Mouse (Mus musculus): ENCODE results near the gene Capn9. TPM values are rescaled to one million over a fixed set of nuclear protein-coding genes. Genes with fewer than 3 reads are reported as not detected.

Capn9 gene
- 0.09 and 0.19 TPM in 2 replicates for polyA plus RNA-seq (2015; fragmentation: Nextera tagmentation; extraction: Ambion mirVana)

- Histone ChIP-seq H3K27ac (ENCODE audit: low read length) (no peak within 1 kb of the TSS), H3K4me2 (ENCODE audit: low read depth, low read length) (no peak within 1 kb of the TSS), H3K27me3 (ENCODE audit: control insufficient read depth, insufficient read depth, low read depth, low read length) (no peaks in the 10 kb centered on the region), H3K9ac (ENCODE audit: low read length) (no peak within 1 kb of the TSS), H3K9me3 (ENCODE audit: control insufficient read depth, low read length) (no peaks in the 10 kb centered on the region), H3K4me1 (replicated peaks; ENCODE audit: control insufficient read depth, insufficient read depth, low read length) (peaks cover 20% of the 10 kb centered on the region), H3K36me3 (ENCODE audit: control insufficient read depth, insufficient read depth, low read length) (no peaks in the 10 kb centered on the region), H3K4me3 (ENCODE audit: low read length) (no peak within 1 kb of the TSS)
- no peak for ATAC-seq (ENCODE audit: low read depth)
- WGBS: 70% methylated on average over 8 of the region's 8 CpGs
These were observed at the start of gene Capn9 for GRCm38 (mm10) chr8:124575811-124576210. Capn9 (plus strand) TSS chr8:124576111.

- no peak overlapping the region for H3K9ac ChIP-seq (ENCODE audit: low read length)
- H3K4me2 ChIP-seq (ENCODE audit: low read depth, low read length): no peak overlapping the region
- ATAC-seq (ENCODE audit: low read depth): no peak
- no peaks in the 10 kb centered on the region for H3K27me3 ChIP-seq (ENCODE audit: control insufficient read depth, insufficient read depth, low read depth, low read length)
- H3K4me3 ChIP-seq (ENCODE audit: low read length): no peak overlapping the region
- 92% methylated on average over 11 of the region's 11 CpGs for WGBS
- H3K4me1 ChIP-seq (replicated peaks; ENCODE audit: control insufficient read depth, insufficient read depth, low read length): peaks cover 13% of the 10 kb centered on the region
- H3K27ac ChIP-seq (ENCODE audit: low read length): no peak overlapping the region
- no peaks in the 10 kb centered on the region for H3K9me3 ChIP-seq (ENCODE audit: control insufficient read depth, low read length)
- peaks cover 18% of the 10 kb centered on the region for H3K36me3 ChIP-seq (ENCODE audit: control insufficient read depth, insufficient read depth, low read length)
These were observed 49.6 kb upstream of the Capn9 start for GRCm38 (mm10) chr8:124526261-124526660.

- H3K36me3 ChIP-seq (ENCODE audit: control insufficient read depth, insufficient read depth, low read length): peaks cover 31% of the 10 kb centered on the region
- no peak overlapping the region for H3K27ac ChIP-seq (ENCODE audit: low read length)
- H3K4me3 ChIP-seq (ENCODE audit: low read length): no peak overlapping the region
- no peak overlapping the region for H3K4me2 ChIP-seq (ENCODE audit: low read depth, low read length)
- no peaks in the 10 kb centered on the region for H3K27me3 ChIP-seq (ENCODE audit: control insufficient read depth, insufficient read depth, low read depth, low read length)
- 83% methylated on average over 14 of the region's 14 CpGs for WGBS
- H3K9ac ChIP-seq (ENCODE audit: low read length): no peak overlapping the region
- no peaks in the 10 kb centered on the region for H3K9me3 ChIP-seq (ENCODE audit: control insufficient read depth, low read length)
- no peaks in the 10 kb centered on the region for H3K4me1 ChIP-seq (replicated peaks; ENCODE audit: control insufficient read depth, insufficient read depth, low read length)
- ATAC-seq (ENCODE audit: low read depth): no peak
These were observed 45.8 kb upstream of the Capn9 start for GRCm38 (mm10) chr8:124530076-124530475.

GRCm38 (mm10) chr8:124530556-124530955 lies 45.4 kb upstream of the Capn9 start:
- Histone ChIP-seq H3K36me3 (ENCODE audit: control insufficient read depth, insufficient read depth, low read length) (peaks cover 35% of the 10 kb centered on the region), H3K4me2 (ENCODE audit: low read depth, low read length) (no peak overlapping the region), H3K27ac (ENCODE audit: low read length) (no peak overlapping the region), H3K4me1 (replicated peaks; ENCODE audit: control insufficient read depth, insufficient read depth, low read length) (no peaks in the 10 kb centered on the region), H3K4me3 (ENCODE audit: low read length) (no peak overlapping the region), H3K9me3 (ENCODE audit: control insufficient read depth, low read length) (no peaks in the 10 kb centered on the region), H3K27me3 (ENCODE audit: control insufficient read depth, insufficient read depth, low read depth, low read length) (no peaks in the 10 kb centered on the region), H3K9ac (ENCODE audit: low read length) (no peak overlapping the region)
- 87% methylated on average over 7 of the region's 7 CpGs for WGBS
- ATAC-seq (ENCODE audit: low read depth): no peak

- Histone ChIP-seq H3K4me1 (replicated peaks; ENCODE audit: control insufficient read depth, insufficient read depth, low read length) (no peaks in the 10 kb centered on the region), H3K27me3 (ENCODE audit: control insufficient read depth, insufficient read depth, low read depth, low read length) (no peaks in the 10 kb centered on the region), H3K4me2 (ENCODE audit: low read depth, low read length) (no peak overlapping the region), H3K4me3 (ENCODE audit: low read length) (no peak overlapping the region), H3K9ac (ENCODE audit: low read length) (no peak overlapping the region), H3K27ac (ENCODE audit: low read length) (no peak overlapping the region), H3K9me3 (ENCODE audit: control insufficient read depth, low read length) (no peaks in the 10 kb centered on the region), H3K36me3 (ENCODE audit: control insufficient read depth, insufficient read depth, low read length) (peaks cover 40% of the 10 kb centered on the region)
- 79% methylated on average over 4 of the region's 4 CpGs for WGBS
- no peak for ATAC-seq (ENCODE audit: low read depth)
These were observed 44.9 kb upstream of the Capn9 start for GRCm38 (mm10) chr8:124530996-124531395.

GRCm38 (mm10) chr8:124532626-124533025 lies 43.3 kb upstream of the Capn9 start:
- Histone ChIP-seq H3K4me2 (ENCODE audit: low read depth, low read length) (no peak overlapping the region), H3K9ac (ENCODE audit: low read length) (no peak overlapping the region), H3K4me3 (ENCODE audit: low read length) (no peak overlapping the region), H3K36me3 (ENCODE audit: control insufficient read depth, insufficient read depth, low read length) (peaks cover 36% of the 10 kb centered on the region), H3K27ac (ENCODE audit: low read length) (no peak overlapping the region), H3K27me3 (ENCODE audit: control insufficient read depth, insufficient read depth, low read depth, low read length) (no peaks in the 10 kb centered on the region), H3K9me3 (ENCODE audit: control insufficient read depth, low read length) (no peaks in the 10 kb centered on the region), H3K4me1 (replicated peaks; ENCODE audit: control insufficient read depth, insufficient read depth, low read length) (no peaks in the 10 kb centered on the region)
- WGBS: 84% methylated on average over 3 of the region's 3 CpGs
- no peak for ATAC-seq (ENCODE audit: low read depth)

GRCm38 (mm10) chr8:124535451-124535850 lies 40.5 kb upstream of the Capn9 start:
- Histone ChIP-seq H3K36me3 (ENCODE audit: control insufficient read depth, insufficient read depth, low read length) (peaks cover 34% of the 10 kb centered on the region), H3K4me2 (ENCODE audit: low read depth, low read length) (no peak overlapping the region), H3K9ac (ENCODE audit: low read length) (no peak overlapping the region), H3K27ac (ENCODE audit: low read length) (no peak overlapping the region), H3K4me3 (ENCODE audit: low read length) (no peak overlapping the region), H3K9me3 (ENCODE audit: control insufficient read depth, low read length) (no peaks in the 10 kb centered on the region), H3K4me1 (replicated peaks; ENCODE audit: control insufficient read depth, insufficient read depth, low read length) (no peaks in the 10 kb centered on the region), H3K27me3 (ENCODE audit: control insufficient read depth, insufficient read depth, low read depth, low read length) (no peaks in the 10 kb centered on the region)
- 0 out of 2 replicates have a peak, but pooled peaks have one; percentile 38 for ATAC-seq (ENCODE audit: low read depth)
- 74% methylated on average over 5 of the region's 5 CpGs for WGBS

- Histone ChIP-seq H3K4me1 (replicated peaks; ENCODE audit: control insufficient read depth, insufficient read depth, low read length) (no peaks in the 10 kb centered on the region), H3K27ac (ENCODE audit: low read length) (no peak overlapping the region), H3K4me3 (ENCODE audit: low read length) (no peak overlapping the region), H3K9me3 (ENCODE audit: control insufficient read depth, low read length) (no peaks in the 10 kb centered on the region), H3K4me2 (ENCODE audit: low read depth, low read length) (no peak overlapping the region), H3K27me3 (ENCODE audit: control insufficient read depth, insufficient read depth, low read depth, low read length) (no peaks in the 10 kb centered on the region), H3K36me3 (ENCODE audit: control insufficient read depth, insufficient read depth, low read length) (peaks cover 43% of the 10 kb centered on the region), H3K9ac (ENCODE audit: low read length) (no peak overlapping the region)
- 65% methylated on average over 12 of the region's 12 CpGs for WGBS
- peak; percentile 47; the same call in 1 of the 2 replicates for ATAC-seq (ENCODE audit: low read depth)
These were observed 35.0 kb upstream of the Capn9 start for GRCm38 (mm10) chr8:124540906-124541305.

GRCm38 (mm10) chr8:124542001-124542400 lies 33.9 kb upstream of the Capn9 start:
- Histone ChIP-seq H3K4me2 (ENCODE audit: low read depth, low read length) (no peak overlapping the region), H3K27me3 (ENCODE audit: control insufficient read depth, insufficient read depth, low read depth, low read length) (no peaks in the 10 kb centered on the region), H3K4me3 (ENCODE audit: low read length) (no peak overlapping the region), H3K9me3 (ENCODE audit: control insufficient read depth, low read length) (no peaks in the 10 kb centered on the region), H3K27ac (ENCODE audit: low read length) (no peak overlapping the region), H3K9ac (ENCODE audit: low read length) (no peak overlapping the region), H3K36me3 (ENCODE audit: control insufficient read depth, insufficient read depth, low read length) (peaks cover 51% of the 10 kb centered on the region), H3K4me1 (replicated peaks; ENCODE audit: control insufficient read depth, insufficient read depth, low read length) (no peaks in the 10 kb centered on the region)
- 93% methylated on average over 4 of the region's 4 CpGs for WGBS
- ATAC-seq (ENCODE audit: low read depth): no peak

GRCm38 (mm10) chr8:124543272-124543671 lies 32.6 kb upstream of the Capn9 start:
- ATAC-seq (ENCODE audit: low read depth): no peak
- H3K27me3 ChIP-seq (ENCODE audit: control insufficient read depth, insufficient read depth, low read depth, low read length): no peaks in the 10 kb centered on the region
- no peaks in the 10 kb centered on the region for H3K4me1 ChIP-seq (replicated peaks; ENCODE audit: control insufficient read depth, insufficient read depth, low read length)
- WGBS: 93% methylated on average over 5 of the region's 5 CpGs
- H3K27ac ChIP-seq (ENCODE audit: low read length): no peak overlapping the region
- no peak overlapping the region for H3K4me2 ChIP-seq (ENCODE audit: low read depth, low read length)
- no peaks in the 10 kb centered on the region for H3K9me3 ChIP-seq (ENCODE audit: control insufficient read depth, low read length)
- H3K9ac ChIP-seq (ENCODE audit: low read length): no peak overlapping the region
- H3K4me3 ChIP-seq (ENCODE audit: low read length): no peak overlapping the region
- peaks cover 47% of the 10 kb centered on the region for H3K36me3 ChIP-seq (ENCODE audit: control insufficient read depth, insufficient read depth, low read length)

Data from lung, embryonic 16.5 days (tissue).